Mouse (Mus musculus): ENCODE data around the gene Hist1h2ag.
"Not testable (repeated sequence)": the region's sequence is repeated elsewhere in the genome, so short reads cannot be mapped to it uniquely, and the experiment has no call there.

The Hist1h2ag gene

DNA sequence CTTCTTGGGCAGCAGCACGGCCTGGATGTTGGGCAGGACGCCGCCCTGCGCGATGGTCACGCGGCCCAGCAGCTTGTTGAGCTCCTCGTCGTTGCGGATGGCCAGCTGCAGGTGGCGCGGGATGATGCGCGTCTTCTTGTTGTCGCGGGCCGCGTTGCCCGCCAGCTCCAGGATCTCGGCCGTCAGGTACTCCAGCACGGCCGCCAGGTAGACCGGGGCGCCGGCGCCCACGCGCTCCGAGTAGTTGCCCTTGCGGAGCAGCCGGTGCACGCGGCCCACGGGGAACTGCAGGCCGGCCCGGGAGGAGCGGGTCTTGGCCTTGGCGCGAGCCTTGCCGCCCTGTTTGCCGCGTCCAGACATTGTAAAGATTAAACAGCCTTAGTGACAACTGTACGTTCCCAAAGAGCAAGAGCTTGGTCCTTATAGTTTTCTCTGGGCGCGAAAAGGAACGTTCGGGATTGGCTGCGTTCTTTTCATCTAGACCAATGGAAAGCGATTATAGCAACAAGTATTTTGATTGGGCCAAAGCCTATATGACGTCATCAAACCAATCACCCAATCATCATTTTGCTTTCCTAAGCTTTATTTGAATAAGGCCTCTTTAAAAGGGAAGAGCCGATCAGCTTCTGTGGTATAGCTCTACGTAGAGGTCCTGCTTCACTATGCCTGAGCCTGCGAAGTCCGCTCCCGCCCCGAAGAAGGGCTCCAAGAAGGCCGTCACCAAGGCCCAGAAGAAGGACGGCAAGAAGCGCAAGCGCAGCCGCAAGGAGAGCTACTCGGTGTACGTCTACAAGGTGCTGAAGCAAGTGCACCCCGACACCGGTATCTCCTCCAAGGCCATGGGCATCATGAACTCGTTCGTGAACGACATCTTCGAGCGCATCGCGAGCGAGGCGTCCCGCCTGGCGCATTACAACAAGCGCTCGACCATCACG lies at the start of gene Hist1h2ag, which contains the start of gene Hist1h2bj:
Hist1h2ag (minus strand) TSS at position 377 of the 935 bp plus-strand sequence.
Hist1h2bj (plus strand) TSS at position 647 of the 935 bp plus-strand sequence.
- DNase-seq (ENCODE audit: extremely low read depth, low read depth), result peak; percentile 99

DNA sequence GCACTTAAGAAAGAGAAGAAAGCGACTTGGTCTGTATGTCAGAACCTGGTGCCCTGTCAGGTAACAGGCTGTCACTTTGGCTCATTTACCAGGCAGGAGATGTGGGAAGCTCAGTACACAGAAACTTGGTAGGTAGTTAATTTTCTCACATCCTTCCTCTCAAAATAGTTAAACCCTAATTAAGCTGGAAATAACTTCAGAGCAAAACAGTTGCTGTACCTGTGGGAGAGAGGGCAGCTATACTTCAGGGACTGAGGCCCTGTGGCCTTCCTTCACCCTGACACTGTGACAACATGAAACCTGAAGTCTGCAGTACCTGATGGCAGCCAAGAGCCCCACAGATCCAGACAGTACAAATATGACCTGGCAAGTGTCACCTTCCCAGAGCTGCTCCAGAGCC lies 41.4 kb upstream of the Hist1h2ag start, which contains the start of gene Vmn1r188:
Vmn1r188 (plus strand) TSS at position 301 of the 400 bp plus-strand sequence.
- not testable (repeated sequence) for DNase-seq (ENCODE audit: extremely low read depth, low read depth)

DNA sequence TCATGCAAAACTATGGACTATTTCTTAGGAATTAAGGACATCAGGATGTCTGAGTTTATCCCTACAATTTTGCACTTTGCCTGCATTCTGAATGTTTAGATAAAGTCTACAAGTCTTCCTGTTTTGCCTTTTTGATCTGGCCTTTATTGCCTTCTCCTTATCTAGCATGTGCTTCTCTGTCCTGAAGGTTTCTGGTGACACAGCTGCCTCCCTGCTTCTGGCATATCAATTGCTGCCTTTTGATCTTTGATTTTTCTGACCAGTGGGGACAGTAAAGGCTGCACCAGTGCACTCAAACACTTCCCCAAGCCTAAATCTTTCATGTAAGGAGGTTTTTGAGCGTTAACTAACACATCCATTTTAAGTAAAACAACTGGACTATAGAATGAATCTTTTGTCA lies 20.7 kb upstream of the Hist1h2ag start:
- DNase-seq (ENCODE audit: extremely low read depth, low read depth), result no peak

DNA sequence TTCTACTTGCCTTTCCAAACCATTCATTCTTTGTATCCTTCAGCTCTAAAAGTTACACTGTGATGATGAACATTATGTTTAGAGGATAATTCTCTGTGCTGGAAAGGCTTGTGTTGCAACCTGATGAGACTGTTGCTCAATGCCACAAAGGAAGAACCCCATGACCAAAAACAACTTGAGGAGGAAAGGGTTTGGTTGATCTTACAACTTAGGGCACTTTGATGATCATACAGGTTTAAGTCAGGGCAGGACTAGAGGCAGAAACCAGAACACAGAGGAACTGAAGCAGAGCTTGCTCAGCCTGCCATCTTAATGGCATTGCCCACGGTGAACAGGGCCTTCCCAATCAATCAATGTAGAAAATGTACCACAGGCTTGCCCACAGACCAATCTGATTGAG lies 18.7 kb upstream of the Hist1h2ag start:
- DNase-seq (ENCODE audit: extremely low read depth, low read depth), result no peak

DNA sequence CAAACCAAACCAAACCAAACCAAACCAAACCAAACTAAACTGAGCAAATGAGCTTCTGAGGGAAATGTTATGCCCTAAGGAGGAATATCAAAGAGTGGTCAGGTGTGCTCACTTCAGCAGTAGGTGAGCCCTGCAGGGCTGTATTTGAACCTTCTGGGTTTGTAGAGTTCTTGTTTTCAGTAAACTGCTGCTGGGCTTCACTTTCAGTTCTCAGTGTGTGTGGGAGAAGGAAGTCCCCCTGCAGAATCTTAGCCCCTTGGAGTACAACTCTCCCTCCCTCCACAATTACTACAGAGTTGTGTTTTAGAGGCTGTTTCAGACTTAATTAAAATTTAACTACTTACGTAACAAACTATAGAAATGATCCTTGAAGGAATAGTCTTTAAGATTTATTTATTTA lies 11.0 kb upstream of the Hist1h2ag start:
- no peak for DNase-seq (ENCODE audit: extremely low read depth, low read depth)

DNA sequence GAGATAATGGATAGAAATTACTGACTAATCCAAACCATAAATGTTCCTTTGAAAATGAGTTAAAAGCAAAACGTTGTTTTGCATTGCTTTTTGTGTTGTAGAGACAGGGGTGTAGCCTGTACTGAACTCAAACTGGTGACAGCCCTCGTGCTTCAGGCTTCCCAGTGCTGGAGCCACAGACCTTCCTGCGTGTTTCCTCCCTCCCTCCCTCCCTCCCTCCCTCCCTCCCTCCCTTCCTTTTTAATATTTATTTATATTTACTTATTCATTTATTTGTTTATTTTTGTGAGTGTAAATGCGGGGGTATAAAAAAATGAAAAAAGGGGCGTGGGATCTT lies 8.7 kb upstream of the Hist1h2ag start:
- no peak for DNase-seq (ENCODE audit: extremely low read depth, low read depth)

DNA sequence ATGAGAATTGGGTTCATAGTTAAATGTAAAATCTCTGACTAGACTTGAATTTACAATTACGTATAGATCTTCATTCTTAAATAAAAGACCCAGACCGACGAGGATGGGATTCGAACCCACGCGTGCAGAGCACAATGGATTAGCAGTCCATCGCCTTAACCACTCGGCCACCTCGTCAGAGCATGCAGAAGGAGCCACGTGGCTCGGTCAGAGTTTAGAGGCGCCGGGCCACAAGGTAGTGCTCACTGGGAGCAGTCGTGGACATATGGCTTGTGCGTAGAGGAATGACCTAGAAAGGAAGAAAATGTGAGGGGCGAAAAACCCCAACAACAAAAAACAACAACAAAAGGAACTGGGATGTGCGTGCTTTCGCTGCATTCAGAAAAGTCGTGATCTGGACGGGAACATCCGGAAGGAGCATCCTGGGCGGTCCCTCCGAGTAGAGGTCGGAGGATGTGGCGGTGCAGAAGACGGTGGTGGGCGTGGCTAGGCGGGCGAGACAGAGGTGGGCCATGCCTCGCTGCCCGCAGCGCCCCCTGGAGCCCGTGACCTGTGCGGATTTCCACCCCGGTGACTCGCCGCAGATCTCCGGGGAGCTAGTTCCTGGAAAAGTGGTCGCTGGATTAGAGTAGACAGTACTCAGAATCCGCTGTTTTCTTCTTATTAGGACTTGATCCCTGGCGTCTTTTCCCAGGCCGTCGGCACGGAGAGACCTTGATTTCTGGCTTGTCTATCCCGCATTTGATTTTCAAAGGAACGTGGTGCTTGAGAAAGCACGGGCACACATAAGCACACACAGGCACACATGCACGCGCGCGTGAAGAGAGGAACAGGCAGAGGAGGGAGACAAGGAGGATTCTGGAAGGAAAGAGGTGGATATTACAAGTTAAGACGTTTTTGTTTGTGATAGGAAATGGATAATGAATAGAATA lies 8.1 kb upstream of the Hist1h2ag start:
- peak; percentile 83 for DNase-seq (ENCODE audit: extremely low read depth, low read depth)

DNA sequence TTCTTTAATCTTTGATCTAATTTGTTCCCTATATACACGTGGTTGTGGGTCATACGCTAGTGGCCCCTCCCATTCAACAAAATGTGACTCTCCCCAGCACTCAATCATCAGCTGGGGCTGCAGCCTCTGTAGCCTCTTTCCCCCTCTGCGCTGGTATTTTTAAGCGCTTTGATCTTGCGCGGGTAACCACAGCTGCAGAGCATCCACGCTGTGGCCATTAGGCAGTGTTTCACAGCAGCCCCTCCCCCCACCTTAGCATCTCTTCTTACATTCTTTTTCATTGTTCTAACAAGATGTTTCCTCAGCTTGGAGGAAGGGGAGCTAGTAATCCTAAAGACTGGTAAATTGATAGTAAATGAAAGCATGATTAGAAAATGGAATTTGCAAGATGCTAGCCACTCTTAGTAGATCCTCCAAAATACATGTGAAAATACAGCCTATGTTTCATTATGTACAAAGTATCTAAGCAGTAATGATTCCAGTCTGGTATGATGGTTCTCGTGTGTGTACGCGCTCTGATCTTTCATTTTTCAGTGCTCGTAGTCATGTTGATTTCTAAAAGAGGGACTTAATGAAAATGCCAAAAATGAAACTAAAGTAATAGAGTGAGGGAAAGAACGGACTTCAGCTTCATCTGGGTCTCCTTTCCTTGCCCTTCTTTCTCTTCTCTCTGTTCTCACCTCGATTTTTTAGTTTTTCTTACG lies 7.1 kb upstream of the Hist1h2ag start:
- DNase-seq (ENCODE audit: extremely low read depth, low read depth), result no peak

DNA sequence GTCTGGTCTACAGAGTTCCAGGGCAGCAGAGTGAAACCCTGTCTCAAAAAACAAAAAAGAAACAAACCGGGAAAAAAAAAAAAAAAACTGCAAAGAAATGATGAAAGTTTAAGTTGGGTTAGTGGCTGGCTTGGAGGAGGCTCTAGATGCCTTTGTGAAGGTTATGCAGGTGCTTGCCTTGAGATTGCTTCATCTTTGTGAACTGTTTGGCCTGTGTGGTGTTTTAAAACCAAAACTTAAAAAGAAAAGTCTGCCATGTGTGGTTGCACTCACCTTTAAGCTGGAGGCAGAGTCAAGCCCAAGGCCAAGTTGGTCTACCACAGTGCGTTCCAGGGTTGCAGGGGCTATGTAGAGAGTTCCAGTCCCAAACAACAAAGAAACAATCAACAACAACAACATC lies 6.3 kb upstream of the Hist1h2ag start:
- DNase-seq (ENCODE audit: extremely low read depth, low read depth), result no peak

DNA sequence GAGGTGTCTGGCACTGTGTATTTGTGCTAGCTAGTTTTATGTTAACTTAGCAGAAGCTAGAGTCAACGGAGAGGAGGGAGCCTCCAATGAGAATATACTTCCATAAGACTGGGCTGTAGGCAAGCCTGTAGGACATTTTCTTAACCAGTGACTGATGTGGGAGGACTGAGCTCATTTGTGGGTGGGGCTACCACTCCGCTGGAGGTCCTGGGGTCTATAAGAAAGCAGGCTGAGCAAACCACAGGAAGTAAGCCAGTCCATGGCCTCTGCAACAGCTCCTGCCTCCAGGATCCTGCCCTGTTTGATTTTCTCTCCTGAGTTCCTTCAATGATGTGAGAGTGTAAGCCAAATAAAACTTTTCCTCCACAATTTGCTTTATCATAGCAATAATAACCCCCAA lies 2.6 kb upstream of the Hist1h2ag start:
- no peak for DNase-seq (ENCODE audit: extremely low read depth, low read depth)

DNA sequence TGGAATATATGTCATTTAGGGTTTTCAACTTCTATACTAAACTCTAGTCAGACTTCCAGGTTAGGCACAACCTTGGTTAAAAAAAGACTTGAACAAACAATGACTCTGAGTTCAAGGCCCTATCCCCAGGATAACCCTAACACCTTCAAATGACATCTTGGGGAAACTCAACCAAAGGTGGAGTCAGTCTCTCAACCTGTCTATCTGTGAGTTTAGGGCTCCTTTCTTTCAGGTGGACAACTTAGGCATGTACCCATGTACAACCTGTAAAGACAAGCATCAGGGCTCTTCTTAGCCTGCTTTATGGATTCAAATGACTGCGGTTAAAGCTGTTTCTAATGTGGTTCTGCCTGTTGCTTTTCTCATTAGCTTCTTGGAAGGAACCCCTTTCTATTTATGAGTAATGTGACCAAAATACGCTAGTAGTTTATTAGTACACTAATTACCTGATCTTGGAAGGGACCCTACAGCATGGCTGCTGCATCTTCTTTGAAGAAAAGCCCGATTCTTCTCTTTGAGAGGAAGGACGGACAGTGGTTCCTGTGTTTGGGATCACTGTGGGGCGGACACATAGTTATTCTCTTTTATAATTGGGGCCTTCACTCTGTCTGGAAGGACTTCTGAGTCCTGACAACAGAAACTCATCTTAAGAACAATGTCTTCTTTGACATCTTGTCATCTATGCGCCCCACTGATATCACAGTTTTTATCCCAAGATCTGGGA lies 1.9 kb upstream of the Hist1h2ag start:
- DNase-seq (ENCODE audit: extremely low read depth, low read depth), result no peak

DNA sequence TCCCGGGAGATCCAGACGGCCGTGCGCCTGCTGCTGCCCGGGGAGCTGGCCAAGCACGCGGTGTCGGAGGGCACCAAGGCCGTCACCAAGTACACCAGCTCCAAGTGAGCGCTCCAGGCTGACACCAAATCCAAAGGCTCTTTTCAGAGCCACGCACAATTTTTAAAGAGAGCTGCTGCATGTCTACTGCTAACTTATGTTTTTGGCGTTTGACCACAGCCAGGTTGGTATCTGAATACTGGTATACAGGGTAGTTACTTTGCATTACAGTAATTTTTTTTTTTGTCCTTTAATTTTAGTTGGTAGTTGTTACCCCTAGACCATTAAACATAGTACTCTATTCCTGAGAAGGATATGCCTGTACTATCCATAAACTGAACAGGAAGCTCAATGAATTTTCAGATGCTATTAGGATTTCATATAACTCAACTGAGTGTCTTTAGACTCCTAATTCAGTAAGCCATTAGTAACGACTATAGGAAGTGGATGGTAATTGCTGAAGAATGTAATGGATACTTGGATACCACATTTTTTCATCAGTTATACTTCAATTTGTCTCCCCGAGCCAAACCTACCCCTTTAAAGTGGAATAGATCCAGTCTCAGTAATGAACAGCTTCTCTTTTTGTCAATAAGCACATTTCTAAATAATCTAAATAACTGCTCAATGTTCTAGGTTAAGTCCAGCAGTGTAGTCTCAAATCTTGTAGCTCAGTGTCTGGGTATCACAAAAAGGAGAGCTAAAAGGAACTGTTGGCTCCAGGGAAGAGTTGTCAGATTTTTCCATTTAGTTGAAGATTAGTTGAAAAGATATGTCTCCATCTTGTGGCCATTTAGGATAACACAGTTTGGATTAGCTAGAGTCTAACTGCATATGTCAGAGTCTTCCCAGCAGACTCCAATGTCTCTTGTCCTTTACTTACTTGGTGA lies 1.0 kb upstream of the Hist1h2ag start:
- peak; percentile 72 for DNase-seq (ENCODE audit: extremely low read depth, low read depth)

DNA sequence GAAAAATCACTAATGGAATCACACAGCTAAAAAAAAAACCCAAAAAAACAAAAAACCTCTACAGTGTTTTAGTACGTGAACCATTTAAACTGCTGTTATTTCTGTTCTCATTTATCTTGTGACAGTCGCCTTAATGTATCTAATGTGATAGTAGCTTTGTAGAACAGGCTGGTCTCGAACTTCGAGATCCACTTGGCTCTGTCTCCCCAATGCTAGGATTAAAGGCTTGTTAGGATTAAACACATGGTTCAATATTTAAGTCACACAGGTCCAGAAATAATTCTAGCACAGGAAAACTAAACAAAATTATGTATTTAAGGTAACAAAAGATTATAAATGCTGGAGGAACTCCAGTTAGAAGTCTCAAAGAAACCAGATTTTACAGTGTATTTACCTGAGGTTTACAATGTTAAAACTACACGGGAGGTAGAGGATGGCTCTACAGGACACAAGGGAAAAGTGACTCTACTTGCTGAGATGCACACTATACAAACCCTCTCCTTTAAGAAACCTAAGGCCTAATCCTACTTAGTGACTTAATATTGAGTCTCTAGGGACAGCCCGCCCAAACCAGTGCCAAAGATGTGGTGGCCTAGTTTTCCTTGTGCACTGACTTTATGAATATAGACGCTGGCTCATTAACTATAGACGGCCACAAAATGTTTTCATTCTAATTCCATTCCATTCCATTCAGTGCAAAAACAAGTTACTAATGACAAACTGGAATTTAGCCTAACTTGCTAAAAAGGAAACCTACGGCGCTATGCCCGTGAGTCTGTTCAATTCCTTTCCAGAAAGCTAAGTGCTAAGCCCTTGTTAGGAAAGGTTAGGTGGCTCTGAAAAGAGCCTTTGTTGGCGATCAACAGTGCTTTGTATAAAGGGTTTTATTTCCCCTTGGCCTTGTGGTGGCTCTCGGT lies 835 bp downstream of the Hist1h2ag start:
- no peak for DNase-seq (ENCODE audit: extremely low read depth, low read depth)

DNA sequence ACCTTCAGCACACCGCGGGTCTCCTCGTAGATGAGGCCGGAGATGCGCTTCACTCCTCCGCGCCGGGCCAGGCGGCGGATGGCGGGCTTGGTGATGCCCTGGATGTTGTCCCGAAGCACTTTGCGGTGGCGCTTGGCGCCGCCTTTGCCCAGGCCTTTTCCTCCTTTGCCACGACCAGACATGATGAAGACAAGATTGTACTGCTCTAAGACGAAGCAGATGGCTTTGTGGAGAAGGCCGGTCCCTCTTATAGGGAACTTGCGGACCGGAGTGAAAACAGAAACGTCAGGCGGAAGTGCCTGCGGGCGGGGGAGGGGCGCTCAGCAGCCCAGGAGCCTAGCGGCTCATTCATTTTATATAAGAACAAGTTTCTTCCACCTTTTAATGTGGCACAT lies 1.6 kb downstream of the Hist1h2ag start, which contains the start of gene Hist1h4i:
Hist1h4i (minus strand) TSS at position 221 of the 395 bp plus-strand sequence.
- peak; percentile 89 for DNase-seq (ENCODE audit: extremely low read depth, low read depth)

DNA sequence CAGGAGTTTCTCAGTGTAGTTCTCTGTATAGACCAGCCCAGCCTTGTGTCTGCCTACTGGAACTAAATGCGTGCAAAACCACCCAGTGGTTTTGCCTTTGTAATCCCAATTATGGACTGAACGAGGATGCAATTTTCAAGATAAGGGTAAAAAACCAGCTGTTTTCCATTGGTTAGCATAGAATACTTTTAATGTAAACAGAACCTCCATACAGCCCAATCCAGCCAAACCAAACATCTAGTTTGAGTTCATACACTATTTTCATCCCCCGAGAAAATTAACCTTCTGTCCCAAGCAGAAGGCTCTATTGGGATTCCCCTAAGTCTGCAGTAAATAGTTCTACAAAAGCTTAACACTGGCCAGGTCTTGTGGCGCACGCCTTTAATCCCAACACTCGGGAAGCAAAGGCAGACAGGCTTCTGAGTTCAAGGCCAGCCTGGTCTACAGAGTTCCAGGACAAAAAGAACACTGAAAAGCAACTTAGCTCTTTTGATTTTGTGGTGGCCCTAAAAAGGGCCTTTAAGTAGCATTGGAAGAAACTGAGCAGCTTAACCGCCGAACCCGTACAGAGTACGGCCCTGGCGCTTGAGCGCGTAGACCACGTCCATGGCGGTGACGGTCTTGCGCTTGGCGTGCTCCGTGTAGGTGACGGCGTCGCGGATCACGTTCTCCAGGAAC lies 2.1 kb downstream of the Hist1h2ag start:
- DNase-seq (ENCODE audit: extremely low read depth, low read depth), result peak; percentile 86

DNA sequence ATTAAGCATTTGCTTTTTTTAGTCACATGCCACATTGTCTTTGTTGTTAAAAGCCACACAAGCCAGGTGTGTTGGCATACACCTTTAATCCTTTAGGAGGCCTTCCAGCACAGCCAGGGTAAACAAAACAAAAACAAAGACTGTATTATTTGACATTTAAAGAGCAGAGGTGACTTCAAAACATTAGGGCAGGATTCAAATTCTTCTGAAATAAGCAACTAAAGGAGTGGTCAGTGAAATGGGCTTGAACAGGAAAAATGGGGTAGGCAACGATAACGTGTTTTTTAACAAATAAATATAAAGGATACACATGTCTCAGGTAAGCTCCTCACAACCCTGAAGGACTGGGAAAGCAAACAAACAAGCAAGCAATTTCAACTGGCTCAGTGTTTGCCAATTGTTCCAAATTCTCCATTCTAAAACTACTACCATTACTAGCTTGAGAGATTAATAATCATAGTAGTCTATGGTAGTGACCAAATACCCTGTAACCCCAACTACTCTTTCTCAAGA lies 2.7 kb downstream of the Hist1h2ag start:
- DNase-seq (ENCODE audit: extremely low read depth, low read depth), result no peak

DNA sequence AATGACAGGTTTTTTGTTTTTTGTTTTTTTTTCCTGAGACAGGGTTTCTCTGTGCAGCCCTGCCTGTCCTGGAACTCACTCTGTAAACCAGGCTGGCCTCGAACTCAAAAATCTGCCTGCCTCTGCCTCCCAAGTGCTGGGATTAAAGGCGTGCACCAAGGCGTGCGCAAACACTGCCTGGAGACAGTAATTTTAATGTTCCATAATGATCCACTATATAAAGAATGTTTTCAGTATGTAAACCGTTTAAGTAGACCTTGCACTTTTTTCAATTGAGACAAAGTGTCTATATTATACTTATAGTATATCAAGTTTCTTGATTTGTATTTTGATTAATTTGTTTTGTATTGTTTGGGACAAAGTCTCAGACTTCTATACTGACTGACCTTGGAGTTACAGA lies 3.4 kb downstream of the Hist1h2ag start:
- no peak for DNase-seq (ENCODE audit: extremely low read depth, low read depth)

DNA sequence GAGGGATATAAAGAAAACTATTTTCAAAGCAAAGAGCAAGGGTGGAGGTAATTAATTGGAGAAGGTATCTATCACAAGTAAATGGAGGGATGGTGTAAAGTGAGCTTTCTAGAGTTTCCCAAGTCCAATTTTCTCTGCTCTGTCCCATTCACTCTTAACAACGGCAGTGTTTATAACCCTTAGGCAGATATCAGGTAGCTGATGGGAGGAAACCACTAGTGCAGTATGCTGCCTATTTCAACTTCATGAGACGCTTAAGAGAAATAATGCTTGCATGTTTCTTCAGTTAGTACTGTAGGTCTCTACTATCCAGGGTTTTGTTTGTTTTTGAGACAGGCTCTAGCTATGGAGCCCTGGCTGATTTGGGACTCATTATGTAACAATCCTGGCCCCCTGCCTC lies 5.3 kb downstream of the Hist1h2ag start:
- no peak for DNase-seq (ENCODE audit: extremely low read depth, low read depth)

Measured in MEL-GATA-1-ER (cell line).